Mouse (Mus musculus) heart, adult 11 months (tissue): ENCODE data around the gene Tvp23a.

Source experiments
- DNase-seq: peaks from one replicate; pipeline ENCODE4 v3.0.0; 2022

Gene Tvp23a

GRCm38 (mm10) chr16:10388634-10389365, 58.4 kb downstream of the Tvp23a start:
- peak; percentile 64 for DNase-seq

- peak; percentile 83 for DNase-seq
Observed at GRCm38 (mm10) chr16:10385261-10385660, 61.9 kb downstream of the Tvp23a start.

DNA sequence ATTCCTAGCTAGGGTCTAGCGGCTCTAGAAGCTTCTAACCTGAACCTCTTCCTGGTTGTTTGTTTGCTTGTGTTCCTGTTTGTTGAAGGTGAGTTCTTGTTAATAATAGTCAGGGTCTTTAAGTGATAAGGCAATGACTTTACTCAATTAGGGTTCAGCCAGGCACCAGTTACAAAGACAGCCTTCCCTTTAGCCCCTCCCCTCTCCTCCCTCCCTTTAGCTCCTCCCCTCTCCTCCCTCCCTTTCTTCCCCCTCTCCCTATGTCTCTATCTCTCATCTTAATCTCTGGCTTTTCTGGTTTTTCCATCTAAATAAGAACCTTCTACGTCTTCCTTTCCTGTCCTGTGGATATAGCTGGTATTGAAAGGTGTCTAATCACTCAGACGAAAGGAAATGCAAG, 62.6 kb downstream of the Tvp23a start:
- peak; percentile 84 for DNase-seq

GRCm38 (mm10) chr16:10384060-10384497, 63.1 kb downstream of the Tvp23a start:
- peak; percentile 93 for DNase-seq

DNA sequence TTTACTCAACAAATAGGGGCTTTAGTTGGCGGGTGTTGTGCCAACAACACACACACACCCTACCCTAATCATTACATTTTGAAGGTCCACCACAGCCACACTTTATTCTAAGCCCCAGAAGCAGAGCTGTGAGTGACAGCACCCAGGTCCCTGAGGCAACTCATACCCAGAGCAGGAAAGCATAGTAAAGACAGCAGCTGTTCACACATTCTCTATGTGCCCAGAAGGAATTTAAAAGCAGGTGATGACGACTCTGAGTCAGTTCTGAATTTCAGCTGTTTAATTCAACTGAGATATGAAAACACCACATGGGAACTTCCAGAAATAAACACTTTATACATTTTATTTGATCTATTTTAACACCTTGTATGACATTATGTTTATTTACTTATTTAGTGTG, 67.6 kb downstream of the Tvp23a start:
- DNase-seq: peak; percentile 25

DNA sequence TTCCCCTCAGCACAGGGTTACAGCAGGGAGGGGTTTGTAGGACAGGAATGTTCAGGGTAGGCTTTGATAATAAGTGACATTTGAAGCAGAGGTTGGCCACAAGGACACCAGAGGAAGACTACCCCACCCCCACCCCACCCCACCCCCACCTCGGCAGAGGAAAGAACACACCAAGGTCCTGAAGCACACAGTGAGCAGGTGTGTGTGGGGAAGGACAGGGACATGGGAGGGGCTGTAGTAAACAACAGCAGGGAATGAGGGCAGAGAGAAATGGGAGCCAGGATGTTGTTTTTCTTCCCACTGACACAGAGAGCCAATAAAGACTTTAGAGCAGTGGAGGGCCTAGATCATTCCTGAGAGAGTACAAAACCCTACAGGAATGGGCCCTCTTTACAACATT, 69.9 kb downstream of the Tvp23a start:
- DNase-seq: no peak

DNA sequence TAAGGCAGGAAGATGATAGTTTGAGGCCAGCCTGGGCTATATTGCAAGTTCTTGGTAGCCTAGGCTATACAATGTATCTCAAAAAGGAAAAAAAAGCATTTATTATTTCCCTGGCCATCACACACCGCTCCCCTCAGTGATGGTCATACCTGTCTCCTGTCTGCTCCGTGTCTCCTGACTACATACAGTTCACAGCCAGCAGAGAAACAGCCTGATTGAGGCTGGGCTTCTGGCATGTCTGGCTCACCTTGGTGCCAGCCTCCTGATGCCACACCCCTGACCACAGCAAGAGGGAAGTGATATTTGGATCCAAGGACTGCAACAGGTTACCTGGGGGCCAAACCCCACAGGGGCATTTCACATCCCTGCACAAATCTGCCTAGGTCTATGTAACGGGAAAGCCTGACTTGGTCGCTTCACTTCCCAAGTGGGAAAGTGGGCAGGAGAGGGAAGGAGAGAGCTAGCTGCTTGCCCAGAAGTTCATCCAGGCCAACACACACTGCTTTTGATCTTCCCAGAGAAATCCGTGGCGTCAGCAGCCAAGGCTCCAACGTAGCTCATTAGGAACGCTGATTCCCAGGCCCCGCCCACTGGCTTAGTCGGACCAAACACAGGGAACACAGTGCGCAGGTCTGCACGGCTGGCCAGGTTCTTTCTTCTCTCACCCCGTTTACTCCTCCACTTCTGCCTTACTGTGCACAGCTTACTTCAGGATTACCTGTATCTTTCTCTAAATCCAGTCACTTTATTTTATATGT, 72.7 kb downstream of the Tvp23a start:
- DNase-seq: no peak

DNA sequence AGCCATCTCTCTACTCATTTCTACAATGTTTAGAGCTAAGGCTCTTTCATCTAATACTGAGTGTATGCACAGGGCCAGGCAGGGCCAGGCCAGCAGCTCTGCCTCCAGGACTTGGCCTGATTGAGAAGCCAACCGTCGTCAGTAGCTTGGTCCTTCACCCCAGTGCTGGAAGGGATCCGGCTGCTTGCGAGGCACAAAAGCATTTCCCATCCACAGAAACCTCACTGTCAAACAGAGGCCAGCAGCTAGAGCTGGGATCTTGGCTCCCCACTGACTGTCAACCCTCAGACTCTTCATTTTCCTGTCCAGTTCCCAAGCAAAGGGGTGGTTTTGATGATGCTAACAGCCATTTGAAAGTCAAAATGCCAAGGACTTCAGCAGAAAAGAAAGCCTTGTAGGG, 74.8 kb downstream of the Tvp23a start:
- no peak for DNase-seq
